Mouse (Mus musculus) embryonic stem cell, embryonic (primary cell): ENCODE results near the gene Cbr2.

ENCODE experiments used
- CTCF ChIA-PET, 4 experiments: fragments of 300-600 bp in 2 of 4; fragments of 350-600 bp in 2 of 4; sonication (Branson Sonifier 250); formaldehyde crosslinking; loops; one replicate each; lab custom pipeline; 2022; ENCODE audit warnings: inconsistent platforms in 2 of 4; lab: Charles Lee
- POLR2A ChIA-PET, 4 experiments: fragments of 300-600 bp in 2 of 4; fragments of 350-600 bp in 2 of 4; sonication (Branson Sonifier 250); formaldehyde crosslinking; loops; one replicate each; lab custom pipeline; 2022; ENCODE audit warnings: antibody characterized with exemption in 4 of 4, inconsistent platforms in 1 of 4; lab: Charles Lee

Gene Cbr2

DNA sequence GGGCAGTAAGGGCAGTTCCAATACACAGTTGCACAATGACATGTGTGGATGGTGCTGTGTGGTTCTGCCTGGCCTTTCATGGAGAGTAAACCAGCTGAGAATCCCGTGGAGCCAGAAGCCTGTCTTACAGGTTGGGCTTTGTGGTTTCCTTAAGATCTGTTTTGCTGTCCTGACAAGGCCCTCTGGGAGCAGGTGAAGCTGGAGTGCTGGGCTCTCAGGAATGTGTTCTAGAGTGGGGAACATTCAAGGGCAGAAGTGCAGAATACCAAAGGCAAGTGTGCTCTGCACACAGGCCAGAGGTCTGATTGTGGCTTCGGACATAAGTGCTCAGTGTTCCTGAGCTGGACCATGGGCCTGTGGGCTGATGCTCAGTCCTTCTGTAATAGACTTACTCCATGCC, 47.3 kb downstream of the Cbr2 start:
- POLR2A ChIA-PET, result interaction anchor here in 3 of 4 experiments (0.7 to 34.4 kb wide), 15 partner anchors 10 to 119 kb away, joined by 3 to 509 read pairs (median 4); partner anchors contain the start of genes Aspscr1 (in 3 of the 3), Cenpx (in 1 of the 3), Lrrc45 (in 1 of the 3) and Notum (in 1 of the 3)
- CTCF ChIA-PET, result interaction anchor here in 2 of 4 experiments (1.1 to 1.2 kb wide), 2 partner anchors 26 to 36 kb away, joined by 3 to 4 read pairs; no protein-coding TSS in a partner anchor

DNA sequence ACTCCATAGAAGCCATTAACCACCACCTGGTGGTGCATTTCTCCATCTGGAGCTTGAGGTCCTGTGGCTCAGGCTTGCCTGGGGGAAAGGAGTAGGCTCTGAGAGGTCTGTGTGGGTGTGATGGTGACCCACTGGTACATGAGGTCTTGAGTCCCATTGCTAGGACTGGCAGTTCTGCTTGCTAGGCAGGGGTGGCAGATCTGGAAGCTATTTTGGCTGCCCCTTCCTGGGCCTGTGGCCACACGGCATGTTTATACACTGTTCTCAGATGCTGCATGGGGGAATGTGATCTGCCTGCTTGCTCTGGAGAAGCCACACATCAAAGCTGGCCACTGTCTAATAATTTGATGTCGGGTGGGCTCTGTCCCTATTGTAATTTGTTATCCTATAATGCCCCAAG, 47.8 kb downstream of the Cbr2 start:
- ChIA-PET POLR2A (interaction anchor here (0.5 to 34.4 kb wide), 17 partner anchors 10 to 118 kb away, joined by 3 to 509 read pairs (median 4); partner anchors contain the start of genes Aspscr1 (in 3 of the 4), Notum (in 2 of the 4), Cenpx (in 1 of the 4) and Lrrc45 (in 1 of the 4)), CTCF (interaction anchor here in 3 of 4 experiments (0.5 to 1.9 kb wide), 3 partner anchors 12 to 36 kb away, joined by 3 to 5 read pairs (median 3); no protein-coding TSS in a partner anchor)

DNA sequence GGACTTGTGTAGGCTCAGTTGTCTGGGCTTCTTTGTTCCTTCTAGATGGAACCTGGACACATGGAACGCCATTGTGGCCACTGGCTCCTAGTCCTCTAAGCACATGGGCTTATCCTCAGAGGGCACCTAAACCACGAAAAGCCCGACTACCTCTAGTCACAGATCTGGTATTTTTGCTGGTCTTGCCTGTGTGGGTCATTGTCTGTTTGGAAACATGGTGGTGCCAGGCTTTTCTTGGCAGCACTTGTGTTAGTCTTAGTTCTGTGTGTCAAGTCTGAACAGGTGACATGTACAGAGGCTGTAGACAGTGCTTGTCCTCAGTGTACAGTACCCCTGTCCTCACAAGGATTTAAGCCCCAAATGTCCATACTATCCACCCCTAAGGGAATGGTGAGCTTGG, 48.4 kb downstream of the Cbr2 start:
- CTCF ChIA-PET, result interaction anchor here in 2 of 4 experiments (0.5 to 1.9 kb wide), 2 partner anchors 13 to 37 kb away, joined by 3 to 5 read pairs; no protein-coding TSS in a partner anchor
- POLR2A ChIA-PET, result interaction anchor here in 3 of 4 experiments (0.7 to 34.4 kb wide), 13 partner anchors 9 to 118 kb away, joined by 3 to 509 read pairs (median 4); partner anchors contain the start of genes Aspscr1 (in 3 of the 3), Notum (in 2 of the 3), Cenpx (in 1 of the 3) and Lrrc45 (in 1 of the 3)

DNA sequence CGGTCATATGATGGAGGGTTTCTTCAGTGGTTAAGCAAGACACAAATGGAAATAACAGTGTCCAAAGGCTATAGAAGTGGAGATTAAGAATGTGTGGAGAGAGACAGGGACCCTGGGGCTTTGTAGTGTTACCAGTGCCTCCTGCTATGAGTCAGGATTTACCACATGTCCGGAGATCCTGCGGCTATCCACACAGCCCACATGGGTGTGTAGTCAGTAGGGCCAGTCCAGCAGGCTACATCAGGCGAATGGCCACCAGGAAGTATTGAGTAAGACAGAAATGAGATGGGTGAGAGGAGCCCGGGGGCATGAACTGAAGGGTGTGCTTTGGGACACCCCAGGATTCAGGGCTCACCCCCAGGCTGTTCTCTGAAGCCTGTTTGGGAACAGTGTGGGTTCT, 49.2 kb downstream of the Cbr2 start:
- POLR2A ChIA-PET, result interaction anchor here in 2 of 4 experiments (1.0 to 34.4 kb wide), 7 partner anchors 9 to 50 kb away, joined by 3 to 509 read pairs (median 7); partner anchors contain the start of genes Notum (in 2 of the 2), Aspscr1 (in 1 of the 2), Cenpx (in 1 of the 2) and Lrrc45 (in 1 of the 2)
- CTCF ChIA-PET, result interaction anchor here in 1 of 4 experiments (1.9 kb wide), 1 partner anchor 14 kb away, joined by 5 read pairs; no protein-coding TSS in a partner anchor

DNA sequence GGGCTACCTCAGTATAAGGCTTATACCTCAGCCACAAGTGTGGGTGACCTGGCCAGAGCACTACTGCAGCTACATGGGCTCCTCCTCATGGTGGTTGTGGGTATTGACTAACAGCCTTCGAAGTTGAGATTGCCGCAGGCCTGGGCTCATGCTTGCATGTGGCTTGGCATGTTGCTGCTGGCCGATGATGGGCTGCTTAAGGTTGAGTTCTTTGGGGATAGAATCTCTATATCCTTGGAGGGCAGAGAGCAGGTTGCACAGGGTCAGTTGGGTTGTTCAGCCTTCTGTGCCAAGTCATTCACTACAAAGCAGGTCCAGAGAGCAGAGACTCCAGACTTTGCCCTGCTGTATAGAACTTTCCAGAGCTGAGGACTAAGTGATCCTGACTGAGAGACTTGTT, 52.0 kb downstream of the Cbr2 start:
- POLR2A ChIA-PET, result interaction anchor here in 3 of 4 experiments (0.6 to 34.4 kb wide), 19 partner anchors 10 to 173 kb away, joined by 3 to 509 read pairs (median 4); partner anchors contain the start of genes Pycr1 (in 2 of the 3), Cenpx (in 1 of the 3), Lrrc45 (in 1 of the 3) and Notum (in 1 of the 3)

More for the DNA sequence above, 52.0 kb downstream of the Cbr2 start:
- CTCF ChIA-PET, result interaction anchor here (0.6 to 2.5 kb wide), 12 partner anchors 19 to 223 kb away, joined by 3 to 13 read pairs (median 4); partner anchors contain the start of genes Dcxr (in 1 of the 4) and Notum (in 1 of the 4)
